Mouse (Mus musculus): Measurements from ENCODE around the gene Syndig1. TPM values are rescaled to one million over a fixed set of nuclear protein-coding genes. Genes with fewer than 3 reads are reported as not detected.

Gene Syndig1
- polyA plus RNA-seq, 1 experiment, result not detected

GRCm38 (mm10) chr2:149861002-149861401, 32.0 kb downstream of the Syndig1 start:
- Histone ChIP-seq H3K36me3 (ENCODE audit: control insufficient read depth, insufficient read depth) (no peaks in the 10 kb centered on the region), H3K27me3 (ENCODE audit: control insufficient read depth, insufficient read depth, insufficient read length) (no peaks in the 10 kb centered on the region), H3K79me3 (ENCODE audit: low read depth) (no peaks in the 10 kb centered on the region), H3K4me3 (ENCODE audit: insufficient read depth, poor library complexity, severe bottlenecking) (no peak overlapping the region), H3K79me2 (ENCODE audit: control insufficient read depth, insufficient read depth) (no peaks in the 10 kb centered on the region), H3ac (ENCODE audit: control insufficient read depth, insufficient read length, low read depth) (no peak overlapping the region)
- TF ChIP-seq MYOG (IDR thresholded peaks at IDR 0.05; ENCODE audit: control insufficient read depth, extremely low read depth, insufficient read length) (no peak), FOSL1 (IDR thresholded peaks at IDR 0.05; ENCODE audit: insufficient read depth, low read length, poor library complexity, severe bottlenecking) (no peak), MYOD1 (IDR thresholded peaks at IDR 0.05; ENCODE audit: control insufficient read depth, insufficient read length, low read depth) (no peak), USF1 (IDR thresholded peaks at IDR 0.05; ENCODE audit: low read depth) (no peak), CEBPB (IDR thresholded peaks at IDR 0.05; ENCODE audit: low read depth) (no peak), CTCF (IDR thresholded peaks at IDR 0.05; ENCODE audit: control insufficient read depth, insufficient read depth, insufficient read length) (no peak), MAX (IDR thresholded peaks at IDR 0.05) (no peak)

GRCm38 (mm10) chr2:149865914-149866435, 37.0 kb downstream of the Syndig1 start:
- Histone ChIP-seq H3K79me2 (ENCODE audit: control insufficient read depth, insufficient read depth) (no peaks in the 10 kb centered on the region), H3K4me3 (ENCODE audit: insufficient read depth, poor library complexity, severe bottlenecking) (no peak overlapping the region), H3ac (ENCODE audit: control insufficient read depth, insufficient read length, low read depth) (no peak overlapping the region), H3K27me3 (ENCODE audit: control insufficient read depth, insufficient read depth, insufficient read length) (no peaks in the 10 kb centered on the region), H3K36me3 (ENCODE audit: control insufficient read depth, insufficient read depth) (no peaks in the 10 kb centered on the region), H3K79me3 (ENCODE audit: low read depth) (no peaks in the 10 kb centered on the region)
- no peak for TF ChIP-seq CEBPB (IDR thresholded peaks at IDR 0.05; ENCODE audit: low read depth)
- TF ChIP-seq MYOG (IDR thresholded peaks at IDR 0.05; ENCODE audit: control insufficient read depth, extremely low read depth, insufficient read length), result no peak
- no peak for TF ChIP-seq MYOD1 (IDR thresholded peaks at IDR 0.05; ENCODE audit: control insufficient read depth, insufficient read length, low read depth)
- no peak for TF ChIP-seq USF1 (IDR thresholded peaks at IDR 0.05; ENCODE audit: low read depth)
- TF ChIP-seq CTCF (IDR thresholded peaks at IDR 0.05; ENCODE audit: control insufficient read depth, insufficient read depth, insufficient read length), result no peak
- TF ChIP-seq FOSL1 (IDR thresholded peaks at IDR 0.05; ENCODE audit: insufficient read depth, low read length, poor library complexity, severe bottlenecking), result no peak
- no peak for TF ChIP-seq MAX (IDR thresholded peaks at IDR 0.05)

- Histone ChIP-seq H3K4me3 (ENCODE audit: insufficient read depth, poor library complexity, severe bottlenecking) (no peak overlapping the region), H3K36me3 (ENCODE audit: control insufficient read depth, insufficient read depth) (no peaks in the 10 kb centered on the region), H3ac (ENCODE audit: control insufficient read depth, insufficient read length, low read depth) (no peak overlapping the region), H3K79me3 (ENCODE audit: low read depth) (no peaks in the 10 kb centered on the region), H3K27me3 (ENCODE audit: control insufficient read depth, insufficient read depth, insufficient read length) (no peaks in the 10 kb centered on the region), H3K79me2 (ENCODE audit: control insufficient read depth, insufficient read depth) (no peaks in the 10 kb centered on the region)
- no peak for TF ChIP-seq CEBPB (IDR thresholded peaks at IDR 0.05; ENCODE audit: low read depth)
- TF ChIP-seq MAX (IDR thresholded peaks at IDR 0.05), result no peak
- TF ChIP-seq MYOG (IDR thresholded peaks at IDR 0.05; ENCODE audit: control insufficient read depth, extremely low read depth, insufficient read length), result no peak
- TF ChIP-seq USF1 (IDR thresholded peaks at IDR 0.05; ENCODE audit: low read depth), result no peak
- no peak for TF ChIP-seq FOSL1 (IDR thresholded peaks at IDR 0.05; ENCODE audit: insufficient read depth, low read length, poor library complexity, severe bottlenecking)
- no peak for TF ChIP-seq MYOD1 (IDR thresholded peaks at IDR 0.05; ENCODE audit: control insufficient read depth, insufficient read length, low read depth)
- TF ChIP-seq CTCF (IDR thresholded peaks at IDR 0.05; ENCODE audit: control insufficient read depth, insufficient read depth, insufficient read length), result no peak
Measured at GRCm38 (mm10) chr2:149870496-149870895, 41.5 kb downstream of the Syndig1 start.

- H3K79me2 ChIP-seq (ENCODE audit: control insufficient read depth, insufficient read depth), result no peaks in the 10 kb centered on the region
- H3K27me3 ChIP-seq (ENCODE audit: control insufficient read depth, insufficient read depth, insufficient read length), result no peaks in the 10 kb centered on the region
- TF ChIP-seq MYOG (IDR thresholded peaks at IDR 0.05; ENCODE audit: control insufficient read depth, extremely low read depth, insufficient read length) (no peak), USF1 (IDR thresholded peaks at IDR 0.05; ENCODE audit: low read depth) (no peak), CEBPB (IDR thresholded peaks at IDR 0.05; ENCODE audit: low read depth) (no peak), CTCF (IDR thresholded peaks at IDR 0.05; ENCODE audit: control insufficient read depth, insufficient read depth, insufficient read length) (no peak), MAX (IDR thresholded peaks at IDR 0.05) (no peak), FOSL1 (IDR thresholded peaks at IDR 0.05; ENCODE audit: insufficient read depth, low read length, poor library complexity, severe bottlenecking) (no peak), MYOD1 (IDR thresholded peaks at IDR 0.05; ENCODE audit: control insufficient read depth, insufficient read length, low read depth) (no peak)
- H3K4me3 ChIP-seq (ENCODE audit: insufficient read depth, poor library complexity, severe bottlenecking), result no peak overlapping the region
- no peaks in the 10 kb centered on the region for H3K79me3 ChIP-seq (ENCODE audit: low read depth)
- no peak overlapping the region for H3ac ChIP-seq (ENCODE audit: control insufficient read depth, insufficient read length, low read depth)
- H3K36me3 ChIP-seq (ENCODE audit: control insufficient read depth, insufficient read depth), result no peaks in the 10 kb centered on the region
Measured at GRCm38 (mm10) chr2:149872496-149872895, 43.5 kb downstream of the Syndig1 start.

- TF ChIP-seq MYOG (IDR thresholded peaks at IDR 0.05; ENCODE audit: control insufficient read depth, extremely low read depth, insufficient read length) (no peak), CEBPB (IDR thresholded peaks at IDR 0.05; ENCODE audit: low read depth) (no peak), FOSL1 (IDR thresholded peaks at IDR 0.05; ENCODE audit: insufficient read depth, low read length, poor library complexity, severe bottlenecking) (no peak), CTCF (IDR thresholded peaks at IDR 0.05; ENCODE audit: control insufficient read depth, insufficient read depth, insufficient read length) (no peak)
- H3K4me3 ChIP-seq (ENCODE audit: insufficient read depth, poor library complexity, severe bottlenecking), result no peak overlapping the region
- no peaks in the 10 kb centered on the region for H3K27me3 ChIP-seq (ENCODE audit: control insufficient read depth, insufficient read depth, insufficient read length)
- no peaks in the 10 kb centered on the region for H3K79me2 ChIP-seq (ENCODE audit: control insufficient read depth, insufficient read depth)
- no peaks in the 10 kb centered on the region for H3K79me3 ChIP-seq (ENCODE audit: low read depth)
- H3ac ChIP-seq (ENCODE audit: control insufficient read depth, insufficient read length, low read depth), result no peak overlapping the region
- H3K36me3 ChIP-seq (ENCODE audit: control insufficient read depth, insufficient read depth), result no peaks in the 10 kb centered on the region
Measured at GRCm38 (mm10) chr2:149873346-149873745, 44.3 kb downstream of the Syndig1 start.

- H3ac ChIP-seq (ENCODE audit: control insufficient read depth, insufficient read length, low read depth), result no peak overlapping the region
- H3K79me2 ChIP-seq (ENCODE audit: control insufficient read depth, insufficient read depth), result no peaks in the 10 kb centered on the region
- H3K4me3 ChIP-seq (ENCODE audit: insufficient read depth, poor library complexity, severe bottlenecking), result no peak overlapping the region
- no peaks in the 10 kb centered on the region for H3K27me3 ChIP-seq (ENCODE audit: control insufficient read depth, insufficient read depth, insufficient read length)
- H3K36me3 ChIP-seq (ENCODE audit: control insufficient read depth, insufficient read depth), result no peaks in the 10 kb centered on the region
- TF ChIP-seq MAX (IDR thresholded peaks at IDR 0.05) (no peak), CTCF (IDR thresholded peaks at IDR 0.05; ENCODE audit: control insufficient read depth, insufficient read depth, insufficient read length) (no peak), MYOG (IDR thresholded peaks at IDR 0.05; ENCODE audit: control insufficient read depth, extremely low read depth, insufficient read length) (no peak), USF1 (IDR thresholded peaks at IDR 0.05; ENCODE audit: low read depth) (no peak), FOSL1 (IDR thresholded peaks at IDR 0.05; ENCODE audit: insufficient read depth, low read length, poor library complexity, severe bottlenecking) (no peak), CEBPB (IDR thresholded peaks at IDR 0.05; ENCODE audit: low read depth) (no peak), MYOD1 (IDR thresholded peaks at IDR 0.05; ENCODE audit: control insufficient read depth, insufficient read length, low read depth) (no peak)
- H3K79me3 ChIP-seq (ENCODE audit: low read depth), result no peaks in the 10 kb centered on the region
Measured at GRCm38 (mm10) chr2:149877954-149878353, 48.9 kb downstream of the Syndig1 start.

Data from C2C12 (cell line).